Mouse (Mus musculus) v-Abl transformed pro-B cells (cell line): ENCODE results near the gene Tasp1.

Experiments used
- in situ Hi-C, 2 experiments: fragments of 400-800 bp; cut with MboI; formaldehyde crosslinking; loops; one replicate each; pipeline ENCODE4 v1.15.1; 2025; ENCODE audit not compliant: unreplicated experiment in 2 of 2

Tasp1 gene

DNA sequence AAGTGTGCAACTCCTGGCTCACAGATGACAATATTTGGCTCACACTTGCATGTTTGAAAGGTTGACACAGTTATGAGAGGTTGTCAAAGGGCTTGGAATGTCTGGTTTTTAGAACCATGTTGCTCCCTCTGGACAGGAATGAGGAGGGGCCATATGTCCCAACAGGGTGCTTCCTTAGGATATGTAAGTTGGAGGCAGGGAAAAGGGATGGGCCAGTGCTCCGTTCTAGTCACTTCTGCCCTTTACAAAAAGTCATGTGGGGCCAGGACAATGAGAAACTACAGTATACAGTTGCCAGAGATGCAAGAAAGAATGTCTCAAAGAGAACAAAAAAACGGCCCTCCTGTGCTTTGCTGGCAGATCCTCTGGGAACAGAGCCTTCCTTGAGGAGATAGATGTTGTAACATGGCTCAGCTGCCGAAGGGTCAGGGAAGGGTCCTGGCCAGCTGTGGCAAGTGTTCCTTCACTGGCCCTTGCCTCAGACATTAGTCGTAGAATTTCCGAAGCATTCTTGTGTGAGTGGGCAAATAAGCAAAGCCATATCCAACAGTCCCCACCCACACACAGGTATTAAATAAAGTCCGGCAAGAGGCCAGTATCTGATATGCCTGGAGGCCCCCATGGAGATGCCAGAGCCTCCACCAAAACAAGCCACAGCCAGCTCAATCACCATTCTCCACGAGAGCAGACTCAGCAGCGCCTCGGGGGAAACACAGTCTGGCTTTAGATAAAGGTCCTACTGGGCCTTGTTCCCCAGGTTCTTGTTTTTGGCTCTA lies 274.1 kb downstream of the Tasp1 start:
- in situ Hi-C loops, result no loop called here

GRCm38 (mm10) chr2:139788658-139789057 lies 277.9 kb downstream of the Tasp1 start:
- in situ Hi-C loops, result loop anchor here in 1 of 2 experiments (5.0 kb wide), 1 partner anchor 41 kb away; no protein-coding TSS in a partner anchor

- in situ Hi-C loops, result loop anchor here in 1 of 2 experiments (5.0 kb wide), 1 partner anchor 38 kb away; no protein-coding TSS in a partner anchor
These were observed 281.7 kb downstream of the Tasp1 start for GRCm38 (mm10) chr2:139784946-139785345.

DNA sequence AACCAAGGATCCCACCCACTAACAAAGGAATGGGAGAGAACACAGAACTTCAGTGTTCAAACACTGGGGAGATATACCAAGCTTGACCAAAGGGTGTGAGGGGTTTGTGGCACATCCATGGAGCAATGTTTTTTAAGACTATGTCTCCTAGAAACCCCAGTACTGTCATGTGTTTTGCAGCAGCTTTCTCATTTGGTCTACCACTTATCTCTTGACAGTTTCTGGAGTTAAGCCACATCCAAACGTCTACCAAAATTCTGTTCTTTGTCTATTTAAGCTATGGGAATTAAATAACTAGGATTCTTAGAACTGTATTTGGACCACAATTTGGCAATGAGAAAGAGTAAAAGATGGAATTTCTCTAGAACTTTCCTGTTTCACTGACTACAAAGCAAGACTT lies 282.1 kb downstream of the Tasp1 start:
- in situ Hi-C loops, result no loop called here
